Mouse (Mus musculus): ENCODE data around the gene Pdzd2.

GRCm38 (mm10) chr15:12370096-12370495 is 369.6 kb downstream of the Pdzd2 start:
- TF ChIP-seq CTCF (IDR thresholded peaks at IDR 0.05) (no peak), EP300 (IDR thresholded peaks at IDR 0.05) (no peak)
